Mouse (Mus musculus) lung, adult 2 months (tissue): Measurements from ENCODE around the gene Cysltr1.

Experiments
- CTCF ChIP-seq: fragments of 200-500 bp; IDR thresholded peaks from 2 replicates; pipeline ENCODE4 v1.5.1; 2011; ENCODE audit warnings: mild to moderate bottlenecking, low read length, control low read depth; ENCODE audit not compliant: insufficient read depth
- POLR2A ChIP-seq: fragments of 200-500 bp; IDR thresholded peaks from 2 replicates; pipeline ENCODE4 v1.6.1; 2011; ENCODE audit warnings: low read depth, mild to moderate bottlenecking, control low read depth, low read length, borderline replicate concordance; ENCODE audit errors: extremely low read depth

GRCm38 (mm10) chrX:106622512-106622911 lies 19.0 kb upstream of the Cysltr1 start:
- TF ChIP-seq CTCF (no peak), POLR2A (no peak)
